Mouse (Mus musculus): ENCODE measurements at regions not wholly inside any gene's neighbourhood (a gene's known extent, or its start where the extent isn't known, plus 50 kb on each side); places are given as distances from the start of the nearest gene placed in this dataset.

DNA sequence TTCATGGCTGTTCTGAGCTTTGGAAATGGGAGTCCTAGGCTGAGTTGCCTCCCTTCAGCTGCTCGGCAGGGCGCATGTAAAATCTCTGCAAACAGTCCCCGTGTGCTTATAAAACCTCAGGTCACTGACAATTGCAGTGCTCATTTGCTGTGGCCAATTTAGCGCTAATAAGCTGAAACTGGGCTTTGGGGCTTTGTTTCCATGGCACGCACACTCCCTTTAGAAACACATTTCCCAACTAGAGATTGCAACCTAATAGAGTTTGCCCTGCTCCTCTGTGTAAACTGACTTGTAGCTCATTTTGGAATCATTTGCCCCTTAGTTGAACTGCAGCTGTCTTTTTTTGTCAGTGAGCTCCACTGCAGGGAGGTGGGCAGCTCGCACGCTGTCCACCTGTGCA lies 148.7 kb upstream of the Npvf start:
- Histone ChIP-seq H3K4me2 (ENCODE audit: low read depth) (no peak overlapping the region), H3K9me3 (ENCODE audit: control insufficient read depth, low read length) (no peaks in the 10 kb centered on the region), H3K27me3 (ENCODE audit: control insufficient read depth, insufficient read depth, low read length) (no peaks in the 10 kb centered on the region), H3K27ac (no peak overlapping the region), H3K9ac (replicated peaks) (no peak overlapping the region), H3K4me1 (replicated peaks; ENCODE audit: control insufficient read depth in 2 of 2, insufficient read depth in 2 of 2, low read length in 1 of 2) (no peaks in the 10 kb centered on the region), H3K4me3 (ENCODE audit: insufficient read depth in 1 of 2, low read depth in 2 of 2, low read length in 2 of 2) (no peak overlapping the region), H3K36me3 (replicated peaks; ENCODE audit: control insufficient read depth, insufficient read depth, low read depth) (no peaks in the 10 kb centered on the region)
- no peak for ATAC-seq (ENCODE audit: insufficient read depth)
- DNase-seq (ENCODE audit: low read depth in 3 of 3, low spot score in 3 of 3), result no peak
- TF ChIP-seq CTCF (IDR thresholded peaks at IDR 0.05; ENCODE audit: low read depth) (no peak), EP300 (IDR thresholded peaks at IDR 0.05; ENCODE audit: low read depth) (no peak)
- 60% methylated on average over 7 of the region's 7 CpGs for WGBS (ENCODE audit: insufficient replicate concordance)

DNA sequence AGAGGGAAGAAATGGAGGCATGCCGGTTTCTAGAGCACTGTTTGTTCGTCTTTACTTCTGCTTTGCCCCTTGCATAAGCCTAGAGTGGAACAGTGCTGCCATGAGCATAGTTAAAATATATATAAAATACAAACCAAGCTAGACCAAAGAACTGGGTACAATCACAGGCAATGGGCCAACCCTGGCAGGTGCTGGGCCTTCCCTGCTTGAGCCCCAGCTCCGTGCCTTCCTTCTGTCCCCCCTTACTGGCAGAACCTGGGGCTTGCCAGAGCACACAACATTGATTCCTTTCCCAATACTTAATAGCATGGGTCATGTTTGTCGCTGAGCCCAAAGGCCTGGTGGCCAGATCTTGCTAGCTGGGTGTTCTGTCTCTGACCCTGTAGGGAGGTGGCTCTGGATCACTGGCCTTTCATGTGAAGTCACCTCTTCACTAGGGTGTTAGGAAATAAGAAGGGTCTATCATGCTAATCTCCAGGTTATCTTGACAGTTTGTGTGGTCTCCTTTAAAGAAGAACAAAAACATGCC lies 150.3 kb upstream of the Npvf start:
- Histone ChIP-seq H3K4me2 (ENCODE audit: low read depth) (no peak overlapping the region), H3K9me3 (ENCODE audit: control insufficient read depth, low read length) (no peaks in the 10 kb centered on the region), H3K9ac (replicated peaks) (no peak overlapping the region), H3K4me1 (replicated peaks; ENCODE audit: control insufficient read depth in 2 of 2, insufficient read depth in 2 of 2, low read length in 1 of 2) (0 out of 4 replicates have a peak, but pooled peaks cover 0 to 1% of the 10 kb centered on the region in 2 experiments), H3K36me3 (replicated peaks; ENCODE audit: control insufficient read depth, insufficient read depth, low read depth) (no peaks in the 10 kb centered on the region), H3K4me3 (ENCODE audit: insufficient read depth in 1 of 2, low read depth in 2 of 2, low read length in 2 of 2) (no peak overlapping the region), H3K27ac (no peak overlapping the region), H3K27me3 (ENCODE audit: control insufficient read depth, insufficient read depth, low read length) (no peaks in the 10 kb centered on the region)
- TF ChIP-seq CTCF (IDR thresholded peaks at IDR 0.05; ENCODE audit: low read depth), result no peak
- TF ChIP-seq EP300 (IDR thresholded peaks at IDR 0.05; ENCODE audit: low read depth), result no peak
- WGBS (ENCODE audit: insufficient replicate concordance), result 51% methylated on average over 4 of the region's 4 CpGs
- ATAC-seq (ENCODE audit: insufficient read depth) (no peak), DNase-seq (ENCODE audit: low read depth in 3 of 3, low spot score in 3 of 3) (no peak)

DNA sequence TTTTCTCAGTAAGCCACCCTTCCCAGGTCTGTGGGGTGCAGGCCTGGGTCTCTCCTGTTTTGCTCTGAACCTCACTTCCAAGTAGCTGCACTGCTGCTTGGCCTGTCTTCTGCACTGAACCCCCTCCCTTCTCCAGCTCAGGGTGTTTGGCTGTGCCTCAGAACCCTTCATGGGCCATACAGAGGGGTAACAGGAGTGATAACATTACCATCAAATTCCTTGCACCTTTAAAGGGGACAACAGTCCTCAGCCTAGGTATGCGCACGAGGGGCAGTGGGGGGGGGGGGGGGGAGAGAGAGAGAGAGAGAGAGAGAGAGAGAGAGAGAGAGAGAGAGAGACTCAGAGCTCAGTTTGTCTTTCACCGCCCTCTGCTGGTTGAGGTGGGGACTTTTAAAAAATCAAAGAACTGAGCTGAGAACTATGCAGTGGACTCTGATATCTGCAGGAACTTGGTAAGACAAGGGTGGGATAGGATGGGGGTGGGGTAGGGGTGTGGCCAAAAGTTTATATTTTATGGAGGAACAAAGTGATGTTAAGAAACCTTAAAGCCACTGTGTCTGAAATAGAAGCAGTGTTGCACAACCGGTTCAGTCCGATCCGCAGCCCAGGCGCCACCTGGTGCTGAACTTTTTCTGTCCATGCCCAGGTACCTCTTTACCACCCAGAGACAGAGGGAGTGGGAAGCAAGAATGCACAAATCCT lies 152.3 kb upstream of the Npvf start:
- Histone ChIP-seq H3K4me1 (replicated peaks; ENCODE audit: control insufficient read depth in 2 of 2, insufficient read depth in 2 of 2, low read length in 1 of 2) (0 out of 4 replicates have a peak, but pooled peaks cover 0 to 2% of the 10 kb centered on the region in 2 experiments), H3K9me3 (ENCODE audit: control insufficient read depth, low read length) (no peaks in the 10 kb centered on the region), H3K4me3 (ENCODE audit: insufficient read depth in 1 of 2, low read depth in 2 of 2, low read length in 2 of 2) (no peak overlapping the region), H3K27me3 (ENCODE audit: control insufficient read depth, insufficient read depth, low read length) (no peaks in the 10 kb centered on the region), H3K9ac (replicated peaks) (no peak overlapping the region), H3K27ac (no peak overlapping the region), H3K4me2 (ENCODE audit: low read depth) (no peak overlapping the region), H3K36me3 (replicated peaks; ENCODE audit: control insufficient read depth, insufficient read depth, low read depth) (no peaks in the 10 kb centered on the region)
- ATAC-seq (ENCODE audit: insufficient read depth) (no peak), DNase-seq (ENCODE audit: low read depth in 3 of 3, low spot score in 3 of 3) (no peak)
- no peak for TF ChIP-seq EP300 (IDR thresholded peaks at IDR 0.05; ENCODE audit: low read depth)
- TF ChIP-seq CTCF (IDR thresholded peaks at IDR 0.05; ENCODE audit: low read depth), result peak; percentile 46; the same call in 1 of the 2 replicates
- 23% methylated on average over 7 of the region's 7 CpGs for WGBS (ENCODE audit: insufficient replicate concordance)

GRCm38 (mm10) chr6:50807187-50808012 lies 153.2 kb upstream of the Npvf start:
- Histone ChIP-seq H3K27me3 (ENCODE audit: control insufficient read depth, insufficient read depth, low read length) (no peaks in the 10 kb centered on the region), H3K4me1 (replicated peaks; ENCODE audit: control insufficient read depth in 2 of 2, insufficient read depth in 2 of 2, low read length in 1 of 2) (0 out of 4 replicates have a peak, but pooled peaks cover 0 to 2% of the 10 kb centered on the region in 2 experiments), H3K9me3 (ENCODE audit: control insufficient read depth, low read length) (no peaks in the 10 kb centered on the region), H3K4me3 (ENCODE audit: insufficient read depth in 1 of 2, low read depth in 2 of 2, low read length in 2 of 2) (no peak overlapping the region), H3K9ac (replicated peaks) (no peak overlapping the region), H3K36me3 (replicated peaks; ENCODE audit: control insufficient read depth, insufficient read depth, low read depth) (no peaks in the 10 kb centered on the region), H3K4me2 (ENCODE audit: low read depth) (no peak overlapping the region), H3K27ac (no peak overlapping the region)
- 59% methylated on average over 19 of the region's 19 CpGs for WGBS (ENCODE audit: insufficient replicate concordance)
- no peak for ATAC-seq (ENCODE audit: insufficient read depth)
- TF ChIP-seq CTCF (IDR thresholded peaks at IDR 0.05; ENCODE audit: low read depth), result no peak
- no peak for TF ChIP-seq EP300 (IDR thresholded peaks at IDR 0.05; ENCODE audit: low read depth)
- DNase-seq (ENCODE audit: low read depth in 3 of 3, low spot score in 3 of 3), result no peak

DNA sequence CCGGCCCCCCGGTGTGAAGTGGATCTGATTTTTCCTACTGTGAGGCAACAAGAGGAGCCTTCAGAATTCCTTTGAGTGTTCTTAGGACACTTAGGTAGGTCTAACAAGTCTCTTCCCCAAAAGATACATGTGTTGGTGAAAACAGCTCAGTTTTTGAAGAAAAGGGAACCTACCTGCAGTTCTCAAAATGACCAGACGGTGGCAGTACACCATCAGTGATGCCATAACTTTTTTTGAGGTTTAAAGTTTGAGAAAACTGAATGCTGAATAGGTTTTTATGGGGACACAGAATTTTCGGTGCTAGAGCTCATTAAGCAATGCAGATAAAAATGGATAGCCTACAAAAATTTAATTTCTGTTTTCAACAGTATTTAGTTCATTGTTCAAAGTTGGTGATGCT lies 153.9 kb upstream of the Npvf start:
- no peaks in the 10 kb centered on the region for H3K27me3 ChIP-seq (ENCODE audit: control insufficient read depth, insufficient read depth, low read length)
- H3K9ac ChIP-seq (replicated peaks), result no peak overlapping the region
- ATAC-seq (ENCODE audit: insufficient read depth) (no peak), DNase-seq (ENCODE audit: low read depth in 3 of 3, low spot score in 3 of 3) (peak in 2 of 3 experiments; percentile 4 to 22)
- no peak overlapping the region for H3K4me2 ChIP-seq (ENCODE audit: low read depth)
- 9% methylated on average over 4 of the region's 4 CpGs for WGBS (ENCODE audit: insufficient replicate concordance)
- no peaks in the 10 kb centered on the region for H3K9me3 ChIP-seq (ENCODE audit: control insufficient read depth, low read length)
- H3K36me3 ChIP-seq (replicated peaks; ENCODE audit: control insufficient read depth, insufficient read depth, low read depth), result no peaks in the 10 kb centered on the region
- H3K4me1 ChIP-seq (replicated peaks; ENCODE audit: control insufficient read depth in 2 of 2, insufficient read depth in 2 of 2, low read length in 1 of 2), result 0 out of 4 replicates have a peak, but pooled peaks cover 0 to 2% of the 10 kb centered on the region in 2 experiments
- TF ChIP-seq CTCF (IDR thresholded peaks at IDR 0.05; ENCODE audit: low read depth) (peak; percentile 78), EP300 (IDR thresholded peaks at IDR 0.05; ENCODE audit: low read depth) (no peak)
- H3K27ac ChIP-seq, result no peak overlapping the region
- H3K4me3 ChIP-seq (ENCODE audit: insufficient read depth in 1 of 2, low read depth in 2 of 2, low read length in 2 of 2), result no peak overlapping the region

All from liver, embryonic 14.5 days (tissue).